Mouse (Mus musculus) left cerebral cortex, postnatal 36 days (tissue): ENCODE data around the gene Nup93. TPM values are rescaled to one million over a fixed set of nuclear protein-coding genes. Genes with fewer than 3 reads are reported as not detected.

Source experiments
- DNase-seq, 2 experiments: peaks; one replicate each; pipeline ENCODE4 v3.0.0; 2021 to 2022; ENCODE audit warnings: low spot score in 2 of 2, mixed read lengths in 1 of 2
- intact Hi-C: fragments of 180-260 bp; cut with DNase I; formaldehyde crosslinking; loops from one replicate; pipeline ENCODE4 v1.15.1; 2025
- microRNA-seq: library from miRNA; unstranded; fragments of <30 nt; microRNA quantifications from one replicate; pipeline ENCODE4 v1.2.0, GENCODE M21; 2022
- total RNA-seq, 2 experiments: library from RNA; stranded (reverse); gene quantifications; 2 replicates each; pipeline ENCODE4 v1.2.3; 2021

The Nup93 gene
- total RNA-seq, 2 experiments from 2014 or later, result 37.2 to 64.5 TPM

DNA sequence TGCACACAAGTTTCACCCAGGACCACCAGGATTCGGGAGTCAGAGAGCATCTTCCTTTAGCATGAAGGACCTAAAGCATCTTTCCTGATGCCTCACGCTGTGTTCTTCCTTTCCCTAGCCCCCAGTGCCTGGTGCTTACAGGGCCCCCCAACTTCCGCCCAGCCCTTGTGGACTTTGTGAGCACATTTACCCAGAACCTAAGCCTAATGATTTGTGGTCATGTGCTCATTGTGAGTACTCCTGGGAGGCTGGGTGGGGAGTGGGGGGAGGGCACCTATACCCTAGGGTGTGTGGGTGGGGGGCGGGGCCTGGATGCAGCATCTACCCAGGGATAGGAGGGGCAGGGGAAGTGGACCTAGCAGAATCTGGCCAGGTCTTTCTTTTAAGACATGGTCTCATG is 131.3 kb downstream of the Nup93 start:
- intact Hi-C loops, result no loop called here
- DNase-seq, result no peak

DNA sequence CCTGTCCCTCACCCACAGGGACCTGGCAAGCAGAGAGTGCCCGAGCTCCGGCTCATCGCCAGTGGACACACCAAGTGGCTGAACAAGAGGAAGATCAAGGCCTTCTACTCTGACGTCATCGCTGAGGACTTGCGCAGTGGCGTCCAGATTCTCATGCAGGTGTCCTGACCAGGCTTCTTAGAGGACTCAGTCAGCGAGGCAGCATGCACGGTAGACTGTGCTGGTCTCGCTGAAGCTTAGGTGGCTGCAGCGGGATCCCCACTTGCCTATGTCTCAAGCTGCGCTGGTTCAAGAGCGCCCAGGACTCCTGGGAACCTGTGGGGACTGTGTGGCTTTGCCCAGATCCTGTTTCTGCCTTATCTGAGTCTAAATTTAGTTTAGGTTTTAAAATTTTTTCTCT is 131.9 kb downstream of the Nup93 start:
- intact Hi-C loops, result no loop called here
- DNase-seq, result no peak

DNA sequence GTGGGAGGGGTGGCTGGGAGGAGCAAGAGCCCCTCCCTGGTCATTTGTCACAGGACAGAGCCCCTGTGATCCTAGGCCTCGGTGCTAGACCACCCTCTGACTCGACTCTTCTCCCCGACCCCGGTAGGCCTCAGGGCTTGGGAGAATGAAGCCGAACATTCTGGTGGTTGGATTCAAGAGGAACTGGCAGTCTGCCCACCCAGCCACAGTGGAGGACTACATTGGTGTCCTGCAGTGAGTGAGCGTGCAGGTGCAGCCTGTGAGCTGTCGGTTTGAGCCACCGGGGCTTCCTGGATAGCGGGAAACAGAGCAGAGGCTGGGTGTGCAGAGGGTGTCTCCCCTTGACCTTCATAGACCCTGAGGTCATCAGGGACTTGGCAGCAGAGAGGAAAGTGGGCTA is 134.1 kb downstream of the Nup93 start:
- DNase-seq, result no peak
- intact Hi-C loops, result no loop called here

DNA sequence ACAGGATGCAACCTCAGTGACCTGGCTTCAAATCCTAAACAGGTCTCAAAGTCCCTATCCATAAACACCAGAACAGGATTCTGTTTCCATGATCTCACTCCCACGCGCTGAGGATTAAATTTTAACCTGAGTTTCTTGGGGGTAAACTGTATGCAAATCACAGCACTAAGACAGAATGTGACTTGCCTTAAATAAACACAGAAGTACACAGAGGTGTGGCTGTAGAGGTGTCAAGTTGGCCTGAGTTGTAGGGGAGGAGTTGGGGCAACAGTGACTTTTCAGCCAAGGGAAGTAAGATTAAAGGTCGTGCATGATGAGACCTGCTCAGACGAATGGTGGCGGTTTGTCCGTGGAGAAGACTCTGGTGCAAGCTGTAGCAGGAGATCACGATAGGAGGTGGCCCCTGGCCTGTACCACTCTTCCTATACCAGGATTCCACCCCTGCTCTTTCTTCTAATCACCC is 139.7 kb downstream of the Nup93 start:
- intact Hi-C loops, result no loop called here
- no peak for DNase-seq

DNA sequence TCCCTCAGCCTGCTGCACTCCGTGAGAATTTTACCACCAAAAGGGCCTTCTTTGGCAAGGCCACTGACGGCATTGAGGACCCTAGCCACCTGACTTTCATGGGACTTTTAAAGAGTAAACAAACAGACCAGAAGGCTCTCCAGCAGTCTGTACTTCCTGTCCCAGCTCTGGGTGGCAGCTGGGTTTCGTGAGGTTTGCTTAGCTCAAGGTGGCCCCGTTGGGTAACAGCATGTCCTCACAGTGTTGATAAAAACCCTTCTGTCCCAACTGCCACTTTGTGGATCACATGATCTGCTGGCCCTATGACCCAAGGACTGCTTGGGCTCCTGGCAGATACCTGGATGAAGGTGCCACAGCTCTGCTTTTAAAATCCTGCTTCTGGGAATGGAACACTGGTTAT is 140.2 kb downstream of the Nup93 start:
- DNase-seq, result no peak
- intact Hi-C loops, result no loop called here

DNA sequence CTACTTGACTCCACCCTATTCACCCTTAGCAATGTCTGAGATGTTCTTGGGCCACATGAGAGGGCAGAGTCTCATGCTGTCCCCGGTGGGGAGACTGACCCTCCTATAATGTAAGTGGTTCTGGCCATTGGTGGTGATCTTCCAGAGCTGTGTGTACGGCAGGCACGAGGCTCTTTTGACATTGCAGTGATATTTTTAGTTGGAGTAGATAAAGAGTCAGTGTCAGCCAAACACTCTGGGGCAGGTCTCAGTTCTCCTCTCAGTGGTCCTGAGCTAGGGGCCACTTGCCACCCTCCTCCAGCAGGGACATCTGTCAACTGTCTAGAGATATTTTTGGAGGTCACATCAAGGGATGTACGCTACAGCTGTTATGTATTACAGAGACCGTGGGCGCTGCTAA is 142.9 kb downstream of the Nup93 start:
- intact Hi-C loops, result no loop called here
- DNase-seq, result no peak

DNA sequence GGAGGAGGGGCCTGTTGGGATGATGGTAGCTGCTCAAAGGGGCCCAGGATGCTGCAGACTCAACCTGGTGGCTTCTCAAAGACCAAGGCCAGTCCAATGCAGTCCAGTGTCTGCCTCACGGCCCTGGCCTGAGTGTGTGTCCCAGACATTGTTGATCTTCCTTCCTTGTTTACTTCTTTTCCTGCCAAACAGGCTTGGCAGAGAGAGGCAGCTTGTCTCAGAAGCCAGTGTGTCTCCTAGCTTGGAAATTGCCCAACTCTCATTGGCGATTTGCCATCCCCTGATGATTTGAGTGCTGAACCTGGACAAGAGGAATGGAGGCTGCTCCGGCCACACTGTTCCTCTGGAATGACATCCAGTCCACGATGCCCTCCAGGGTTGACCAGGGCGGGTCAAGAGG is 144.2 kb downstream of the Nup93 start:
- intact Hi-C loops, result no loop called here
- peak; percentile 43 to 55 for DNase-seq

DNA sequence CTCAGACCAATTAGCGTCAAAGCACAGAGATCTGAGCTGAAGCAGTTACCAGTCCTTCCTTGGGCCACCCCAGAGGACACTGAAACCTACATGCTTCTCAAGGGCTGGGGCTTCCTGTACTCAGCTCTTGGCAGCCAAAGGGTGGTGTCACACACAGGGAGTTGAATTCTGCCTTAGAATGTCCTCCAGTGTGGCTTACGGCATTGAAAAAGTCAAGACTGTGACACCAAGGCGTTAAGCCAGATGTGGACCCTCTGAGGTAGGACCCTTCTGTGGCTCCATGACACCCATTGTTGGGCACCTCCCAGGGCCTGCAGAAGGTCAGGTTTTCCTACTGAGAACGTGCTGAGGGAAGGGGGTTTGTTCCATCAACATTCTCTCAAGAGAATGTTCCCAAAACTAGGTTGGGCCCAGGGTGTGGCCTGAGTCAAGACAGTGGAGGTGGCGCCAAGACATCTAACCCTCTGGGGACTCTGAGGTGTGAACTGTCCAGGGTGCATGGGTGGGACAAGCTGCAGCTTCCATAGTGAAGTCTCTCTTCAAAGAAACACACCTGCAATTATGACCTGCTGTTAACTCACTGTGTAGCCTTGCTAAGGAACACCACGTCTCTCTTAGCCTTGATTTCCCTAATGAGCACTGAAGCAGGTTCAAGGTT is 147.5 kb downstream of the Nup93 start:
- no peak for DNase-seq
- intact Hi-C loops, result no loop called here

DNA sequence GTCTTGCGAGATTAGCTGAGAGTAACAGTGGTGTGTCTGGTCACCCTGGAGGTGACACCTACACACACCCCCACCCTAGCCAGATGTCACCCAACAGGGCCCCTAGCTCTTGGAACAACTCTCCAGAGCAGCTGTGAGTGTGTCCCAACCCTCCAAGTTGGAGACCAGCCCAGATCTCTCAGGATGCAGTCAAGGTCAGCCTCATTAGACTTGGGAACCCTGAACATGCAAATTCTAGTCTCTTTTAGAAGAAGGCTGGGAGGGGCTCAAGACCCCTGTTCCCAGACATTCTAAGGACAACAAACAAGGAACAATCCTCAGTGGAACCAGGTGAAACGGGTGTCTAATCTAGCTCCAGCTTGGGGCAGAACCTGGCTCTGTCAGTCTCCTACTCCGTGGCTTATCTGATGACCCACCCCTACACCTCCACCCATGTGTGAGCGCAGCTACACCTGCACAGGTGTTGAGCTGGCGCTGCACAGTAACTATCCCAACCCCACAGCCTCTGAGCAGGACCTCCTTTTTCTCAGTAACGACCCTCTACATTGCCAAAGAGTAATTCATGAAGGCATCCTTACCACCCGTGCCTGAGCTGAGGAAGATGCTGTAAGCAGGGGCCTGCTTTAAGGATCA is 148.4 kb downstream of the Nup93 start:
- DNase-seq, result no peak
- intact Hi-C loops, result no loop called here

DNA sequence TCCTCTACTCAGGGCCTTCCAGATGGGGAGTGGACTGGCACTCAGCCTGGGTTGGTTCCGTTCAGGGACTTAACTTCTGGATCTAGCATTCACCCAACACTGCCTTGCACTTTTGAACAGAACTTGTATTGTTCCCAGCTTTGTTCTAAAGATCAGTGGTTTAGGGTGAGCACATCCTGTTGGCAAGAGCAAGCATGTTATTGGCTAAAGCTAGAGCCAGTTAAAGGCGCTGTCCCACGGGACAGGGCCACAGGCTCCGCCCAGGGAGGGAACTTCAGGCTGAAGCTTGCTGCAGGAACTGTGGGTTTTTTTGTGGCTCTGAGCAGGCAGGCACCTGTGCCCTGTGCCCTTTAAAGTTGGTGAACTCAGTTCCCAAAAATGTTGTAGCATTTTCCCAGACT is 148.9 kb downstream of the Nup93 start:
- no peak for DNase-seq
- intact Hi-C loops, result no loop called here

DNA sequence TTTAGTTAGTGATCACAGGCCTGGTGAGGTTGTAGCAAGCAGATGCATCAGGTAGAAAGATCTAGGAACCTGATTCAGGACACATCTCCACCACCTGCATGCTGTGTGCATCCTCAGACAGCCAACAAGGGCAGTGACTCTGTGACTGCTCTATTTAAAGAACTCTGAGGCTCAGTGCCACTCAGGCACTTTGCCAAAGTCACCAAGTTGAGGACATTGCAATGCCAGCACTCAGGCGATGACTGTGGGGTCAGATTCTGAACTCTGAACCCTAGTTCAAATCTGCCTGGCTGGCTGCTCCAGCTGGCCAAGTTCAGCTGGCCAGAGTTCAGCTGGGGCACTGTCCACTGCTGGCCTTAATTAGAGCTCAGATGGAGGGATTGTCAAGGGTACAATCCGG is 149.5 kb downstream of the Nup93 start:
- intact Hi-C loops, result no loop called here
- DNase-seq, result no peak

DNA sequence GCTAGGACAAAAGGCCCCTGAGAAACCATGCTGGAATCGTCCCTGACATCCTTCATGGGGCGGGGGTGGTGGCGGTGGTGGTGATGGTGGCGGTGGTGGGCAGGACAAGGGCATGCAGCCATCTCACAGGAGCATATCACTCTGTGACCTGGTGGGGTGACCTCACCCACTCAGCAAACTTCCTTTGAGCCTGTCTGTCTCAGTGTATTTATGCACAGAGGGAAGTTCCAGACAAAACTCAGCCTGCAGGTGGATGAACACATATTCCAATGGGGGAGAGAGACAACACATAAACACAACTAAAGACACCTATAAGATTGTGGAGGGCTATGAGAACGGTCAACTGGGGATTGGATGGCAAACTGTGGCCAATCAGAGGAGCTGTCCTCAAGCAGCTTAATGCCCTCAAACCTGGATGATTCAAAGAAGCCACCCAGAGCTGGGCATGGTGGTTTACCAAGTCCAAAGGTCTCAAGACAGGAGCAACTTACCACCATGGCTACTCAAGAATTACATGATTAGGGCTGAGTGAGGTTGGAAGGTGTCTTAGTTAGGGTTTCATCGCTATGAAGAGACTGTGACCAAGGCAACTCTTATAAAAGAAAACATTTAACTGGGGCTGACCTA is 150.4 kb downstream of the Nup93 start:
- intact Hi-C loops, result no loop called here
- DNase-seq, result no peak

DNA sequence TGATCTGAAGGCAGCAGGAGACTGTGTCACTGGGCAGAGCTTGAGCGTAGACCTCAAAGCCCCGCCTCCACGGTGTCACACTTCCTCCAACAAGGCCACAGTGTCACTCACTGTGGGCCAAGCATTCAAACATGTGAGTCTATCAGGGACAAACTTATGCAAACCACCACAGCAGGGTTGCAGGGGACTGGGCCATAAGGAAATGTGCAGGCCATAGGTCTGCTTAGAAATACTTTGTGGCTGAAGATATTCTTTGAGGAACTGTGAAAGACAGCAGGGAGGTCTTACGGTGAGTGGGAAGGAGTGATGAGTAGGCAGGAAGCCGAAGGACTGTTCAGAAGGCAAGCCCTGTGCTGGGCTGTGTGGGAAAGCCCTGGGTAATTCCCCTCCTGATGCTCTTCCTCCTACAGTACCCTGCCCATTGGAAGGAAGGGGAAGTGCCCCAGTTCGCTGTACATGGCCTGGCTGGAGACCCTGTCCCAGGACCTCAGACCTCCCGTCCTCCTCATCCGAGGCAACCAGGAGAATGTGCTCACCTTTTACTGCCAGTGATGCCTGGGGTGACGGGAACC is 151.1 kb downstream of the Nup93 start:
- DNase-seq, result no peak
- intact Hi-C loops, result no loop called here

Small RNA genes lying within 50 kb of the gene (microRNA-seq; reads per million reads assigned to microRNA genes)
- 3,403 reads per million, percentile 88 among the genes with 10 or more reads in this experiment for gene Mir138-2

Other genes with a start within 250 kb of the Nup93 start
- gene Amfr, start 201.7 kb upstream of the Nup93 start, total RNA-seq, result 100 to 1,000 TPM; 111 to 123 TPM
- 10 to 100 TPM; 41.3 to 54.3 TPM for gene Nudt21, start 177.5 kb upstream of the Nup93 start, total RNA-seq
- 100 to 1,000 TPM; 100 to 102 TPM for gene Ogfod1, start 177.4 kb upstream of the Nup93 start, total RNA-seq
- gene Bbs2, start 115.6 kb upstream of the Nup93 start, total RNA-seq, result 10 to 100 TPM; 25.4 to 35.3 TPM
- not detected for gene Mt4, start 77.4 kb upstream of the Nup93 start, total RNA-seq
- gene Mt3, start 62.0 kb upstream of the Nup93 start, total RNA-seq, result 100 to 1,000 TPM; 854 to 931 TPM
- 100 to 1,000 TPM; 463 to 490 TPM for gene Mt2, start 41.9 kb upstream of the Nup93 start, total RNA-seq
- 100 to 1,000 TPM; 556 to 573 TPM for gene Mt1, start 35.5 kb upstream of the Nup93 start, total RNA-seq
- gene Slc12a3, start 114.6 kb downstream of the Nup93 start, total RNA-seq, result 1 to 10 TPM in 1 of 2 experiments, under 1 TPM in 1; 0.25 to 1.3 TPM
- gene Herpud1, start 171.9 kb downstream of the Nup93 start, total RNA-seq, result 10 to 100 TPM; 65.9 to 66.1 TPM
- gene Nlrc5, start 219.8 kb downstream of the Nup93 start, total RNA-seq, result under 1 TPM; 0.42 to 0.95 TPM